Mouse (Mus musculus) gastrocnemius, postnatal 36 days (tissue): ENCODE results near the gene Ano6. TPM values are rescaled to one million over a fixed set of nuclear protein-coding genes. Genes with fewer than 3 reads are reported as not detected.
A peak's percentile ranks its signal among the peaks of the same experiment; 100 is the strongest.
"Not testable (repeated sequence)": the region's sequence is repeated elsewhere in the genome, so short reads cannot be mapped to it uniquely, and the experiment has no call there.

Experiments
- DNase-seq, 2 experiments: peaks; one replicate each; pipeline ENCODE4 v3.0.0; 2022
- intact Hi-C: fragments of 180-260 bp; cut with DNase I; formaldehyde crosslinking; loops from one replicate; pipeline ENCODE4 v1.15.1; 2025
- total RNA-seq, 2 experiments: library from RNA; stranded (reverse); gene quantifications; 2 replicates each; pipeline ENCODE4 v1.2.3; 2021

Gene Ano6
- total RNA-seq, 2 experiments from 2014 or later, result 36.1 to 37.1 TPM

GRCm38 (mm10) chr15:95819249-95820035, 28.8 kb downstream of the Ano6 start:
- no peak for DNase-seq
- intact Hi-C loops, result no loop called here

- intact Hi-C loops, result no loop called here
- no peak for DNase-seq
These were observed 29.5 kb downstream of the Ano6 start for GRCm38 (mm10) chr15:95820142-95820541.

GRCm38 (mm10) chr15:95820678-95821077, 30.0 kb downstream of the Ano6 start:
- intact Hi-C loops, result no loop called here
- no peak for DNase-seq

GRCm38 (mm10) chr15:95822099-95822498, 31.5 kb downstream of the Ano6 start:
- no peak for DNase-seq
- intact Hi-C loops, result no loop called here

- no peak for DNase-seq
- intact Hi-C loops, result no loop called here
These were observed 33.0 kb downstream of the Ano6 start for GRCm38 (mm10) chr15:95823383-95824306.

- intact Hi-C loops, result no loop called here
- peak in 1 of 2 experiments; percentile 4 for DNase-seq
These were observed 35.9 kb downstream of the Ano6 start for GRCm38 (mm10) chr15:95826516-95826915.

GRCm38 (mm10) chr15:95827465-95827971, 36.9 kb downstream of the Ano6 start:
- intact Hi-C loops, result no loop called here
- DNase-seq, result peak in 1 of 2 experiments; percentile 11

GRCm38 (mm10) chr15:95828018-95828646, 37.5 kb downstream of the Ano6 start:
- intact Hi-C loops, DNase-seq: not testable (repeated sequence)

GRCm38 (mm10) chr15:95828647-95829254, 38.1 kb downstream of the Ano6 start:
- DNase-seq, result no peak
- intact Hi-C loops, result no loop called here

- no peak for DNase-seq
- intact Hi-C loops, result no loop called here
These were observed 39.0 kb downstream of the Ano6 start for GRCm38 (mm10) chr15:95829553-95830205.

- DNase-seq, result no peak
- intact Hi-C loops, result no loop called here
These were observed 39.5 kb downstream of the Ano6 start for GRCm38 (mm10) chr15:95830206-95830560.

GRCm38 (mm10) chr15:95833292-95833691, 42.6 kb downstream of the Ano6 start:
- intact Hi-C loops, result no loop called here
- no peak for DNase-seq

- intact Hi-C loops, result loop anchor here (5.0 kb wide), 1 partner anchor 44 kb away; the partner anchor contains the start of gene Ano6
- no peak for DNase-seq
These were observed 45.4 kb downstream of the Ano6 start for GRCm38 (mm10) chr15:95836077-95836476.

- no peak for DNase-seq
These were observed 46.2 kb downstream of the Ano6 start for GRCm38 (mm10) chr15:95836646-95837434.

GRCm38 (mm10) chr15:95837570-95837969, 46.9 kb downstream of the Ano6 start:
- DNase-seq, result no peak
- intact Hi-C loops, result loop anchor here (5.0 kb wide), 1 partner anchor 45 kb away; the partner anchor contains the start of gene Ano6

More at GRCm38 (mm10) chr15:95836646-95837434, 46.2 kb downstream of the Ano6 start:
- intact Hi-C loops, result loop anchor here (5.0 kb wide), 1 partner anchor 45 kb away; the partner anchor contains the start of gene Ano6

- no peak for DNase-seq
- intact Hi-C loops, result loop anchor here (5.0 kb wide), 1 partner anchor 46 kb away; the partner anchor contains the start of gene Ano6
These were observed 47.8 kb downstream of the Ano6 start for GRCm38 (mm10) chr15:95838171-95839020.

GRCm38 (mm10) chr15:95839789-95840188, 49.1 kb downstream of the Ano6 start:
- DNase-seq, result no peak
- intact Hi-C loops, result loop anchor here (5.0 kb wide), 1 partner anchor 47 kb away; the partner anchor contains the start of gene Ano6
